Mouse (Mus musculus) gastrocnemius, adult 2 months (tissue): Measurements from ENCODE around the gene Hist1h4n. TPM values are rescaled to one million over a fixed set of nuclear protein-coding genes. Genes with fewer than 3 reads are reported as not detected.
"Not testable (repeated sequence)": the region's sequence is repeated elsewhere in the genome, so short reads cannot be mapped to it uniquely, and the experiment has no call there.

Experiments
- DNase-seq: peaks from one replicate; pipeline ENCODE4 v3.0.0; 2022
- H3K27ac ChIP-seq: fragments of 200-600 bp; 2 replicates; pipeline ENCODE4 v1.8.1; 2022; ENCODE audit warnings: mild to moderate bottlenecking
- H3K4me3 ChIP-seq: fragments of 200-600 bp; 2 replicates; pipeline ENCODE4 v1.8.1; 2022; ENCODE audit warnings: mild to moderate bottlenecking, moderate library complexity
- CTCF ChIP-seq: fragments of 200-600 bp; IDR thresholded peaks from 2 replicates; pipeline ENCODE4 v1.8.1; 2022; ENCODE audit warnings: antibody characterized with exemption, mild to moderate bottlenecking, moderate library complexity
- intact Hi-C: fragments of 180-260 bp; cut with DNase I; formaldehyde crosslinking; loops from one replicate; pipeline ENCODE4 v1.15.1; 2025
- microRNA-seq: library from miRNA; unstranded; fragments of <30 nt; microRNA quantifications from one replicate; pipeline ENCODE4 v1.2.0, GENCODE M21; 2021
- total RNA-seq, 2 experiments: library from RNA; stranded (reverse); gene quantifications; 2 replicates each; pipeline ENCODE4 v1.2.3; 2021

The Hist1h4n gene
- total RNA-seq, 2 experiments from 2014 or later, result 4.4 to 5.7 TPM

- no peak for TF ChIP-seq CTCF
- Histone ChIP-seq H3K27ac (peak overlapping the region; percentile 51; the same call in 1 of the 2 replicates), H3K4me3 (peak overlapping the region; percentile 73)
- intact Hi-C loops, result loop anchor here (10.0 kb wide), 2 partner anchors 72 to 1648 kb away; partner anchors contain the start of genes Hist1h2ai, Hist1h2bl and Hist1h3h
- DNase-seq, result no peak
Observed at GRCm38 (mm10) chr13:21786189-21786898, 45.7 kb downstream of the Hist1h4n start.

GRCm38 (mm10) chr13:21784311-21784710, 47.7 kb downstream of the Hist1h4n start:
- DNase-seq, result no peak
- intact Hi-C loops, result loop anchor here (10.0 kb wide), 2 partner anchors 70 to 1650 kb away; partner anchors contain the start of genes Hist1h2ai, Hist1h2bl and Hist1h3h
- no peak for TF ChIP-seq CTCF
- H3K4me3 ChIP-seq, result peak overlapping the region; percentile 76
- H3K27ac ChIP-seq, result no peak overlapping the region

GRCm38 (mm10) chr13:21783734-21784161, 48.2 kb downstream of the Hist1h4n start:
- intact Hi-C loops, result loop anchor here (10.0 kb wide), 2 partner anchors 69 to 1651 kb away; partner anchors contain the start of genes Hist1h2ai, Hist1h2bl and Hist1h3h
- DNase-seq, result no peak
- Histone ChIP-seq H3K4me3 (peak overlapping the region; percentile 76), H3K27ac (peak overlapping the region; percentile 81)
- TF ChIP-seq CTCF, result no peak

GRCm38 (mm10) chr13:21783255-21783617, 48.8 kb downstream of the Hist1h4n start, which contains the start of gene Hist1h3i:
Gene Hist1h3i (minus strand): TSS chr13:21783370.
- DNase-seq, result peak; percentile 41
- no peak for TF ChIP-seq CTCF
- intact Hi-C loops, result loop anchor here (10.0 kb wide), 2 partner anchors 68 to 1652 kb away; partner anchors contain the start of genes Hist1h2ai, Hist1h2bl and Hist1h3h
- H3K27ac ChIP-seq, result peak within 1 kb of the TSS; percentile 81
- peak within 1 kb of the TSS; percentile 76 for H3K4me3 ChIP-seq

GRCm38 (mm10) chr13:21782361-21783254, 49.4 kb downstream of the Hist1h4n start:
- peak overlapping the region; percentile 76 for H3K4me3 ChIP-seq
- intact Hi-C loops, result loop anchor here (10.0 kb wide), 2 partner anchors 68 to 1652 kb away; partner anchors contain the start of genes Hist1h2ai, Hist1h2bl and Hist1h3h
- peak overlapping the region; percentile 81 for H3K27ac ChIP-seq
- DNase-seq, result not testable (repeated sequence)

Small RNA genes within 50 kb of the gene (microRNA-seq; reads per million reads assigned to microRNA genes)
- gene Gm19658, result not detected
- gene Gm44346, result not detected
- not detected for gene Gm44466

Other genes starting within 250 kb of the Hist1h4n start
- gene Olfr1362, start 218.2 kb downstream of the Hist1h4n start, total RNA-seq, result not detected
- not detected for gene Olfr11, start 189.7 kb downstream of the Hist1h4n start, total RNA-seq
- not detected for gene Olfr1361, start 168.8 kb downstream of the Hist1h4n start, total RNA-seq
- not detected for gene Olfr1360, start 154.8 kb downstream of the Hist1h4n start, total RNA-seq
- not detected for gene Olfr1359, start 134.1 kb downstream of the Hist1h4n start, total RNA-seq
- gene Hist1h2bl, start 116.1 kb downstream of the Hist1h4n start, total RNA-seq, result 1 to 10 TPM; 3.9 to 6.5 TPM
- 1 to 10 TPM in 1 of 2 experiments, not detected in 1; 2.2 TPM for gene Hist1h2ai, start 115.8 kb downstream of the Hist1h4n start, total RNA-seq
- 1 to 10 TPM; 1.2 to 2.1 TPM for gene Hist1h3h, start 114.5 kb downstream of the Hist1h4n start, total RNA-seq
- gene Hist1h2bm, start 110.2 kb downstream of the Hist1h4n start, total RNA-seq, result 1 to 10 TPM in 1 of 2 experiments, not detected in 1; 1.2 TPM
- gene Hist1h4j, start 97.1 kb downstream of the Hist1h4n start, total RNA-seq, result 1 to 10 TPM in 1 of 2 experiments, under 1 TPM in 1; 0.42 to 1.1 TPM
- 10 to 100 TPM; 12.0 to 12.2 TPM for gene Hist1h4k, start 81.7 kb downstream of the Hist1h4n start, total RNA-seq
- under 1 TPM in 1 of 2 experiments, not detected in 1; 0.98 TPM for gene Hist1h2ak, start 78.4 kb downstream of the Hist1h4n start, total RNA-seq
- 1 to 10 TPM in 1 of 2 experiments, not detected in 1; 1.4 TPM for gene Hist1h2bn, start 78.1 kb downstream of the Hist1h4n start, total RNA-seq
- gene Hist1h1b, start 51.6 kb downstream of the Hist1h4n start, total RNA-seq, result under 1 TPM; 0.45 to 0.69 TPM
- 10 to 100 TPM; 10.1 to 10.3 TPM for gene Hist1h3i, start 48.8 kb downstream of the Hist1h4n start, total RNA-seq
- gene Hist1h2an, start 45.0 kb downstream of the Hist1h4n start, total RNA-seq, result not detected
- 1 to 10 TPM in 1 of 2 experiments, not detected in 1; 1.1 TPM for gene Hist1h2bp, start 44.7 kb downstream of the Hist1h4n start, total RNA-seq
- 10 to 100 TPM; 16.2 to 21.6 TPM for gene Hist1h2bq, start 22.0 kb downstream of the Hist1h4n start, total RNA-seq
- gene Hist1h2ao, start 21.7 kb downstream of the Hist1h4n start, total RNA-seq, result 1 to 10 TPM; 1.2 to 2.3 TPM
- 10 to 100 TPM; 50.3 to 50.9 TPM for gene Hist1h4m, start 20.4 kb downstream of the Hist1h4n start, total RNA-seq
- gene Hist1h2ap, start 1.3 kb upstream of the Hist1h4n start, total RNA-seq, result 1 to 10 TPM in 1 of 2 experiments, not detected in 1; 1.9 TPM
- 10 to 100 TPM; 16.0 to 21.3 TPM for gene Hist1h2br, start 1.5 kb upstream of the Hist1h4n start, total RNA-seq
- gene Zfp184, start 112.9 kb upstream of the Hist1h4n start, total RNA-seq, result under 1 TPM; 0.17 to 0.36 TPM
- not detected for gene Pom121l2, start 149.0 kb upstream of the Hist1h4n start, total RNA-seq
- not detected for gene Prss16, start 177.5 kb upstream of the Hist1h4n start, total RNA-seq
- 1 to 10 TPM in 1 of 2 experiments, not detected in 1; 3.7 TPM for gene Hist1h2ah, start 203.4 kb upstream of the Hist1h4n start, total RNA-seq
- 1 to 10 TPM in 1 of 2 experiments, not detected in 1; 2.6 TPM for gene Hist1h2bk, start 203.7 kb upstream of the Hist1h4n start, total RNA-seq
- 10 to 100 TPM; 24.1 to 25.0 TPM for gene Hist1h4i, start 209.2 kb upstream of the Hist1h4n start, total RNA-seq
- gene Hist1h2ag, start 210.7 kb upstream of the Hist1h4n start, total RNA-seq, result 1 to 10 TPM; 1.1 to 2.3 TPM
- gene Hist1h2bj, start 211.0 kb upstream of the Hist1h4n start, total RNA-seq, result 1 to 10 TPM; 2.3 to 3.4 TPM